Comparison of ENCODE assay signal across 11 mouse cellular contexts in the genomic region with DNA sequence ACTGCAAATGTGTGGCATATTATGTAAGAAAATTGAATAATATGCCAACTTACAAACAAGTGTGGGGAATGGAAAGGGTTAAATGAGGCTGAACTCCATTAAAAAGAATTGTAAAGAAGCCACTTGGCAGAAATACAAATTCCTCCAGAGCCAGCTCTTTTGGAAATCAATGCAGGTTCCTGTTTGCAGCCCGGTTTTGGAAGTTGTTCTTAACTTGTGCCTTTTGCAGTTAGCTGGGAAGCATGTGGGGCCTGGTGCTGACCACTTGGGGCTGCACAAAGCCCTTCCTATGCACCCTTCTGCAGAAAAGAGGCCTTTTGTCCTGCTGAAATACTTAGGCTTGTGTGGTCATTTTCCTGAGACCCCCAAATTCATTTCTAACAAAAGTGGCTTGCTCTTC. TPM values are rescaled to one million over a fixed set of nuclear protein-coding genes. Genes with fewer than 3 reads are reported as not detected.
DNase-seq lines count a peak whose midpoint lies in the region; ATAC-seq and TF ChIP-seq lines count a peak whose summit lies in the region.
"Had no signal": no experiment of that assay in that cellular context is flagged by ENCODE, and none has a peak within 500 bp of the region (broad histone marks: within the 10 kb centered on the region; RNA-seq: fewer than 3 reads in every experiment).

No protein-coding gene starts in this region.

- no peak for TF ChIP-seq POLR2A in kidney, adult 2 months (IDR thresholded peaks at IDR 0.05; ENCODE audit: low read depth, low read length)

- no peaks in the 10 kb centered on the region for H3K9me3 ChIP-seq in lung, embryonic 14.5 days (ENCODE audit: low read depth, low read length)
- H3K9me3 ChIP-seq in embryonic facial prominence, embryonic 14.5 days (ENCODE audit: control insufficient read depth, low read length) = no peaks in the 10 kb centered on the region
- H3K9me3 ChIP-seq: embryonic facial prominence, embryonic 12.5 days had no signal

- H3K4me1 ChIP-seq in kidney, adult 2 months (ENCODE audit: control insufficient read depth, insufficient read depth, low read length) = no peaks in the 10 kb centered on the region
- H3K4me1 ChIP-seq in lung, embryonic 14.5 days (ENCODE audit: insufficient read depth) = no peaks in the 10 kb centered on the region
- no peaks in the 10 kb centered on the region for H3K4me1 ChIP-seq in embryonic facial prominence, embryonic 14.5 days (ENCODE audit: control insufficient read depth, insufficient read depth, low read length)
- H3K4me1 ChIP-seq: embryonic facial prominence, embryonic 12.5 days had no signal

- no peak overlapping the region for H3K4me3 ChIP-seq in kidney, adult 2 months (ENCODE audit: insufficient read depth, low read depth, low read length)
- H3K4me3 ChIP-seq in lung, embryonic 14.5 days (ENCODE audit: low read depth, low read length) = no peak overlapping the region
- H3K4me3 ChIP-seq in embryonic facial prominence, embryonic 14.5 days (ENCODE audit: low read depth, low read length) = no peak overlapping the region
- H3K4me3 ChIP-seq: embryonic facial prominence, embryonic 12.5 days had no signal

- no peaks in the 10 kb centered on the region for H3K36me3 ChIP-seq in kidney, adult 2 months (ENCODE audit: control insufficient read depth, insufficient read depth, low read length)
- H3K36me3 ChIP-seq in lung, embryonic 14.5 days (ENCODE audit: insufficient read depth) = no peaks in the 10 kb centered on the region
- H3K36me3 ChIP-seq in embryonic facial prominence, embryonic 14.5 days (ENCODE audit: control insufficient read depth, insufficient read depth, low read length) = no peaks in the 10 kb centered on the region
- H3K36me3 ChIP-seq: embryonic facial prominence, embryonic 12.5 days had no signal

- 14% methylated on average over 1 of the region's 1 CpGs for WGBS in kidney, adult 2 months
- 19% methylated on average over 1 of the region's 1 CpGs for WGBS in lung, embryonic 14.5 days
- WGBS in embryonic facial prominence, embryonic 14.5 days = 8% methylated on average over 1 of the region's 1 CpGs

- ATAC-seq in lung, embryonic 14.5 days (ENCODE audit: insufficient read depth) = no peak
- peak; percentile 44; the same call in 1 of the 2 replicates for ATAC-seq in embryonic facial prominence, embryonic 14.5 days (ENCODE audit: low read depth)

- H3K4me2 ChIP-seq in lung, embryonic 14.5 days = no peak overlapping the region
- H3K4me2 ChIP-seq in embryonic facial prominence, embryonic 14.5 days (ENCODE audit: low read depth, low read length) = no peak overlapping the region
- H3K4me2 ChIP-seq: embryonic facial prominence, embryonic 12.5 days had no signal

- H3K27ac ChIP-seq in kidney, adult 2 months (ENCODE audit: insufficient read depth, low read depth, low read length) = no peak overlapping the region
- no peak overlapping the region for H3K27ac ChIP-seq in lung, embryonic 14.5 days (ENCODE audit: low read depth)
- no peak overlapping the region; the same call in 1 of the 2 replicates for H3K27ac ChIP-seq in embryonic facial prominence, embryonic 14.5 days (replicated peaks; ENCODE audit: low read depth, low read length)
- H3K27ac ChIP-seq: embryonic facial prominence, embryonic 12.5 days had no signal

- no peak overlapping the region for H3K9ac ChIP-seq in lung, embryonic 14.5 days
- no peak overlapping the region for H3K9ac ChIP-seq in embryonic facial prominence, embryonic 14.5 days (ENCODE audit: low read depth, low read length)
- H3K9ac ChIP-seq: embryonic facial prominence, embryonic 12.5 days had no signal

- no peaks in the 10 kb centered on the region for H3K27me3 ChIP-seq in kidney, adult 2 months (replicated peaks; ENCODE audit: control insufficient read depth, insufficient read depth, low read length)
- H3K27me3 ChIP-seq in lung, embryonic 14.5 days (ENCODE audit: insufficient read depth, low read length) = no peaks in the 10 kb centered on the region
- H3K27me3 ChIP-seq in embryonic facial prominence, embryonic 14.5 days (replicated peaks; ENCODE audit: control insufficient read depth, insufficient read depth, low read length) = no peaks in the 10 kb centered on the region
- H3K27me3 ChIP-seq: embryonic facial prominence, embryonic 12.5 days had no signal

- no peak for TF ChIP-seq CTCF in kidney, adult 2 months (conservative IDR thresholded peaks at IDR 0.05; ENCODE audit: insufficient read depth, insufficient read length, low read depth, low read length)
- TF ChIP-seq CTCF in lung, embryonic 14.5 days (IDR thresholded peaks at IDR 0.05; ENCODE audit: low read depth) = peak; percentile 46

- peak; percentile 26 to 48 for DNase-seq in cerebellum, postnatal 10 days
- no peak for DNase-seq in cerebellum, adult 18-20 months
- peak; percentile 43 for DNase-seq in kidney, postnatal 10 days
- no peak for DNase-seq in kidney, adult 2 months
- DNase-seq in lung, embryonic 14.5 days = peak; percentile 74
- no peak for DNase-seq in lung, postnatal 36 days
- DNase-seq in embryonic facial prominence, embryonic 14.5 days (ENCODE audit: low spot score) = peak; percentile 86
- DNase-seq in ovary, postnatal 14 days (ENCODE audit: low spot score) = no peak
- DNase-seq: B cell, adult 2 months; heart, adult 18-20 months had no signal

RNA-seq across cellular contexts. Expression of a gene that starts 1.4 kb away (rescaled TPM):
- polyA plus RNA-seq in kidney, adult 2 months (2012; rRNA removed) = not detected in 2 replicates
- polyA plus RNA-seq in lung, embryonic 14.5 days (2014; fragmentation: Nextera tagmentation; extraction: Ambion mirVana) = 0.18 TPM in 1 of 2 replicates, not detected in the other
- 2.8 and 5.7 TPM in 2 replicates for polyA plus RNA-seq in embryonic facial prominence, embryonic 14.5 days (2014; fragmentation: Nextera tagmentation; extraction: Ambion mirVana)

Comparison
In these comparisons a context has a peak if more than half of its experiments do, and no peak if none do; other contexts are left out.
1. DNase-seq: peak in cerebellum, postnatal 10 days (2 of 2), kidney, postnatal 10 days (single experiment), lung, embryonic 14.5 days (single experiment) and embryonic facial prominence, embryonic 14.5 days (single experiment); none in cerebellum, adult 18-20 months (0 of 2), kidney, adult 2 months (single experiment), lung, postnatal 36 days (single experiment) and ovary, postnatal 14 days (single experiment).